Mouse (Mus musculus) cortical plate, adult 2 months (tissue): ENCODE results near the gene Rfx7.

ENCODE experiments used
- CTCF ChIP-seq: fragments of 200-500 bp; IDR thresholded peaks from 2 replicates; pipeline ENCODE4 v1.5.1; 2011; ENCODE audit warnings: mild to moderate bottlenecking, control low read depth, low read length; ENCODE audit not compliant: insufficient read depth; ENCODE audit errors: extremely low read depth
- POLR2A ChIP-seq: fragments of 200-500 bp; IDR thresholded peaks from 2 replicates; pipeline ENCODE4 v1.6.1; 2011; ENCODE audit warnings: mild to moderate bottlenecking, low read length, control low read depth; ENCODE audit not compliant: insufficient read depth; ENCODE audit errors: extremely low read depth

DNA sequence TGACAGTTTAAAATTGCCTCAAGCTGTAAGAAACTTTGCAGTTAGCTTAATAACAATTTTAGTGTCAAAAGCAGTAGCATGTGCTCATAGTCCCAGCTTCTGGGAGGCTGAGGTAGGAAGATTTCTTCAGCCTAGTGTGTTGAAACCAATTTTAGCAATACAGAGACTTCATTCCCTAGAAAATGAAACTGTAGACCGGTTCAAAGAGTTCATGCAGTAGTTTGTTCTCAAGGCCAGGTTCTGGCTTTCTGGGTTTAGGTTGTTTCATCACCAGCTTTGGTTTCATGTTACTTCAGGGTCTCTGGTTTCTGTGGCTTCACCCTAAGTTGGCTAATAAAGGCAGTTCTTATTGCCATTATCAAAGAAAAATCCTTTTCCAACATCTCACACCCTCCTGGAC lies 91.6 kb downstream of the Rfx7 start:
- no peak for TF ChIP-seq CTCF
- no peak for TF ChIP-seq POLR2A
